Mouse (Mus musculus) kidney, postnatal 10 days (tissue): ENCODE measurements around the gene Xpnpep3.

Experiments
- DNase-seq: peaks from one replicate; pipeline ENCODE4 v3.0.0; 2021; ENCODE audit warnings: mixed read lengths

Gene Xpnpep3

GRCm38 (mm10) chr15:81399638-81400315, at the start of gene Xpnpep3, which contains the start of gene St13:
Gene Xpnpep3, plus strand, starts transcription at chr15:81400138.
Gene St13, minus strand, starts transcription at chr15:81400077.
- DNase-seq: peak; percentile 99

- peak; percentile 30 for DNase-seq
Measured at GRCm38 (mm10) chr15:81350401-81350800, 49.5 kb upstream of the Xpnpep3 start.

- peak; percentile 27 for DNase-seq
Measured at GRCm38 (mm10) chr15:81352638-81353037, 47.3 kb upstream of the Xpnpep3 start.

GRCm38 (mm10) chr15:81355146-81355761, 44.7 kb upstream of the Xpnpep3 start:
- peak; percentile 75 for DNase-seq

GRCm38 (mm10) chr15:81356946-81357345, 43.0 kb upstream of the Xpnpep3 start:
- DNase-seq: no peak

- peak; percentile 29 for DNase-seq
Measured at GRCm38 (mm10) chr15:81358943-81359342, 41.0 kb upstream of the Xpnpep3 start.

GRCm38 (mm10) chr15:81359421-81359820, 40.5 kb upstream of the Xpnpep3 start:
- no peak for DNase-seq

GRCm38 (mm10) chr15:81360345-81361021, 39.5 kb upstream of the Xpnpep3 start, which contains the start of gene Slc25a17:
Gene Slc25a17, minus strand, starts transcription at chr15:81360812.
- DNase-seq: peak; percentile 97

- no peak for DNase-seq
Measured at GRCm38 (mm10) chr15:81361022-81361404, 38.9 kb upstream of the Xpnpep3 start.

GRCm38 (mm10) chr15:81361417-81362015, 38.4 kb upstream of the Xpnpep3 start:
- DNase-seq: no peak

GRCm38 (mm10) chr15:81362501-81362900, 37.4 kb upstream of the Xpnpep3 start:
- DNase-seq: no peak

- no peak for DNase-seq
Measured at GRCm38 (mm10) chr15:81364271-81364670, 35.7 kb upstream of the Xpnpep3 start.

- DNase-seq: no peak
Measured at GRCm38 (mm10) chr15:81365246-81365645, 34.7 kb upstream of the Xpnpep3 start.

GRCm38 (mm10) chr15:81366241-81366640, 33.7 kb upstream of the Xpnpep3 start:
- no peak for DNase-seq

- no peak for DNase-seq
Measured at GRCm38 (mm10) chr15:81368601-81369000, 31.3 kb upstream of the Xpnpep3 start.

GRCm38 (mm10) chr15:81370356-81370755, 29.6 kb upstream of the Xpnpep3 start:
- DNase-seq: no peak

GRCm38 (mm10) chr15:81374621-81375020, 25.3 kb upstream of the Xpnpep3 start:
- DNase-seq: no peak

GRCm38 (mm10) chr15:81378845-81379244, 21.1 kb upstream of the Xpnpep3 start:
- DNase-seq: no peak

GRCm38 (mm10) chr15:81386327-81386726, 13.6 kb upstream of the Xpnpep3 start:
- DNase-seq: no peak

- peak; percentile 23 for DNase-seq
Measured at GRCm38 (mm10) chr15:81392997-81393396, 6.9 kb upstream of the Xpnpep3 start.

GRCm38 (mm10) chr15:81394211-81394915, 5.6 kb upstream of the Xpnpep3 start:
- DNase-seq: no peak

- DNase-seq: no peak
Measured at GRCm38 (mm10) chr15:81398189-81398588, 1.7 kb upstream of the Xpnpep3 start.

- DNase-seq: no peak
Measured at GRCm38 (mm10) chr15:81399297-81399637, 671 bp upstream of the Xpnpep3 start.
